8 mouse cellular contexts compared by ENCODE assay signal in the genomic region with DNA sequence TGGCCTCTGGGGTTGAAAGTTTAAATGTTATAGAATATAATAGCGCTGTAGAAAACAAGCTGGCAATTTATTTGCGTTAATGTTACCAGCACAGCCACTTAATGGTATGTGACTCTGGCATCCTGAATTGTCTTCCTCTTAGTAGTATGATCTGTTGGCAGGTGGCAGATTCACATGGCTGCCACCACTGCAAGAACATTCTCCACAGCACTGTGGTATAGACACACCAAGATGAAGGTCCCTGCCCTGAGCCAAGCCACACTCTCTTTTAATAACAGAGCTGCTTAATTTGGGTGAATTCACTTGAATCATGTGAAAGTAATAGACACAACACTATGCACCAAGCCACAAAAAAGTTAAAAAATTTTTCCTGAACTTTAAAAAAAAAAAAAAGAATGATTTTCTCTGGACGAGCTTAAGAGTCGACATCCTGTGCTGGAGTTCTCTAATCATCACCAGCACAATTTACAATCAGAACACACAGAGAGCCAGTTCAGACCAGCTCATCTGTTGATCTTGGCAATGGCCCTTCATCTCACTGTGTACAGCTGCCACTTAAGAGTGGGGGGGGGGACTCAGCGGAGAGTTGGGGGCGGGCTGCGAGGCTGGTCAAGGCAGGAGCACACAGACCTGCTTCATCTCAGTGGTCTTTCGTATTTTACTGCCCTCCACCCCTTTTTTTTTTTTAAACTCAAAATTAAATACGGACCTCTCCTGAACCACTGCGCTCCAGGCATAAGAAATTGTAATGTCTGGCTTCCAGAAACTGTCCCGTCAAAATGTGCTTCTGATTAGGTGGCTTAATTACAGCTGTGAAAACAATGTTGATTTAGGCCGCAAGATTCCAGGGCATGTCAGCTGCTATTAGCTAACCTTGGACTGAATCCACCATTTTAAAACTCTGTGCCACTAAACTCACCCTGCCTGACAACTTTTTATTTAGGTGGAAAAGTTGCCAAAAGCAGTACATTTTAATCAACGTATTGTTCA.
DNase-seq lines count a peak whose midpoint lies in the region; ATAC-seq lines count a peak whose summit lies in the region.

No protein-coding gene starts in this region.

- no peaks in the 10 kb centered on the region for H3K27me3 ChIP-seq in kidney, embryonic 14.5 days (ENCODE audit: control insufficient read depth, insufficient read depth, low read length)

- no peak overlapping the region for H3K4me2 ChIP-seq in kidney, embryonic 14.5 days (replicated peaks; ENCODE audit: low read depth, low read length)

- 42% methylated on average over 13 of the region's 13 CpGs for WGBS in kidney, embryonic 14.5 days

- ATAC-seq in kidney, embryonic 14.5 days (ENCODE audit: low FRiP score, low TSS enrichment) = peak; percentile 93

- no peaks in the 10 kb centered on the region for H3K36me3 ChIP-seq in kidney, embryonic 14.5 days (ENCODE audit: control insufficient read depth, insufficient read depth, low read length)

- peak; percentile 79 for DNase-seq in 3134 (ENCODE audit: extremely low read depth, insufficient read length, low spot score)
- DNase-seq in brain, adult 2 months (ENCODE audit: low read depth, low spot score) = peak; percentile 17
- peak; percentile 42 for DNase-seq in heart, adult 8-10 months (ENCODE audit: low spot score)
- DNase-seq in yolk sac, embryonic 10.5 days (ENCODE audit: low spot score) = peak; percentile 1
- no peak for DNase-seq in spleen, postnatal 4 days (ENCODE audit: low spot score in 2 of 2)
- DNase-seq in spleen, adult 12 weeks (ENCODE audit: low spot score) = no peak
- no peak for DNase-seq in layer of hippocampus, adult 11-12 months (ENCODE audit: low spot score)

- H3K9me3 ChIP-seq in kidney, embryonic 14.5 days (ENCODE audit: control insufficient read depth, low read length) = no peaks in the 10 kb centered on the region

- H3K4me1 ChIP-seq in kidney, embryonic 14.5 days (ENCODE audit: control insufficient read depth, insufficient read depth, low read length) = no peaks in the 10 kb centered on the region

- H3K27ac ChIP-seq in kidney, embryonic 14.5 days (ENCODE audit: low read depth, low read length) = no peak overlapping the region; the same call in 1 of the 2 replicates

- no peak overlapping the region for H3K9ac ChIP-seq in kidney, embryonic 14.5 days (ENCODE audit: low read depth, low read length)

- H3K4me3 ChIP-seq in kidney, embryonic 14.5 days (ENCODE audit: low read length) = no peak overlapping the region

Comparison
In these comparisons a context has a peak if more than half of its experiments do, and no peak if none do; other contexts are left out.
1. DNase-seq: peak in 3134 (single experiment), brain, adult 2 months (single experiment), heart, adult 8-10 months (single experiment) and yolk sac, embryonic 10.5 days (single experiment); none in spleen, postnatal 4 days (0 of 2), spleen, adult 12 weeks (single experiment) and layer of hippocampus, adult 11-12 months (single experiment).